Mouse (Mus musculus): ENCODE data around the gene Psmd14. TPM values are rescaled to one million over a fixed set of nuclear protein-coding genes. Genes with fewer than 3 reads are reported as not detected.

Psmd14 gene
- total RNA-seq, 2 experiments from 2014 or later: 103 to 112 TPM

GRCm38 (mm10) chr2:61810751-61811150 lies 99.3 kb downstream of the Psmd14 start:
- intact Hi-C loops (cut with DNase I): loop anchor here (5.0 to 10.0 kb wide), 2 partner anchors 154 to 817 kb away; no protein-coding TSS in a partner anchor
- DNase-seq (ENCODE audit: low spot score in 2 of 2): peak in 1 of 2 experiments; percentile 20

- intact Hi-C loops (cut with DNase I): loop anchor here (5.0 to 10.0 kb wide), 2 partner anchors 154 to 816 kb away; no protein-coding TSS in a partner anchor
Measured at GRCm38 (mm10) chr2:61811163-61811506, 99.6 kb downstream of the Psmd14 start.

GRCm38 (mm10) chr2:61811507-61812421 lies 100.3 kb downstream of the Psmd14 start:
- peak; percentile 54 to 64 for DNase-seq (ENCODE audit: low spot score in 2 of 2)
- intact Hi-C loops (cut with DNase I): loop anchor here (5.0 to 10.0 kb wide), 2 partner anchors 153 to 816 kb away; no protein-coding TSS in a partner anchor

More at GRCm38 (mm10) chr2:61811163-61811506, 99.6 kb downstream of the Psmd14 start:
- no peak for DNase-seq (ENCODE audit: low spot score in 2 of 2)

- DNase-seq (ENCODE audit: low spot score in 2 of 2): no peak
Measured at GRCm38 (mm10) chr2:61812536-61812935, 101.0 kb downstream of the Psmd14 start.

GRCm38 (mm10) chr2:61813106-61813505 lies 101.6 kb downstream of the Psmd14 start:
- DNase-seq (ENCODE audit: low spot score in 2 of 2): peak; percentile 22 to 25
- intact Hi-C loops (cut with DNase I): loop anchor here (5.0 to 10.0 kb wide), 2 partner anchors 152 to 814 kb away; no protein-coding TSS in a partner anchor

More at GRCm38 (mm10) chr2:61812536-61812935, 101.0 kb downstream of the Psmd14 start:
- intact Hi-C loops (cut with DNase I): loop anchor here (5.0 to 10.0 kb wide), 2 partner anchors 152 to 815 kb away; no protein-coding TSS in a partner anchor

GRCm38 (mm10) chr2:61813521-61813920 lies 102.0 kb downstream of the Psmd14 start:
- DNase-seq (ENCODE audit: low spot score in 2 of 2): no peak
- intact Hi-C loops (cut with DNase I): loop anchor here (5.0 to 10.0 kb wide), 2 partner anchors 151 to 814 kb away; no protein-coding TSS in a partner anchor

- DNase-seq (ENCODE audit: low spot score in 2 of 2): peak; percentile 47
- intact Hi-C loops (cut with DNase I): loop anchor here (2.0 to 10.0 kb wide), 4 partner anchors 150 to 812 kb away; no protein-coding TSS in a partner anchor
Measured at GRCm38 (mm10) chr2:61814548-61815473, 103.3 kb downstream of the Psmd14 start.

GRCm38 (mm10) chr2:61815583-61816313 lies 104.3 kb downstream of the Psmd14 start:
- DNase-seq (ENCODE audit: low spot score in 2 of 2): peak; percentile 59 to 72
- intact Hi-C loops (cut with DNase I): loop anchor here (2.0 to 10.0 kb wide), 4 partner anchors 149 to 643 kb away; no protein-coding TSS in a partner anchor

- no peak for DNase-seq (ENCODE audit: low spot score in 2 of 2)
- intact Hi-C loops (cut with DNase I): loop anchor here (5.0 to 10.0 kb wide), 2 partner anchors 147 to 469 kb away; no protein-coding TSS in a partner anchor
Measured at GRCm38 (mm10) chr2:61818197-61818596, 106.7 kb downstream of the Psmd14 start.

GRCm38 (mm10) chr2:61820203-61820602 lies 108.7 kb downstream of the Psmd14 start:
- no peak for DNase-seq (ENCODE audit: low spot score in 2 of 2)
- intact Hi-C loops (cut with DNase I): no loop called here

- intact Hi-C loops (cut with DNase I): no loop called here
- no peak for DNase-seq (ENCODE audit: low spot score in 2 of 2)
Measured at GRCm38 (mm10) chr2:61823426-61824140, 112.1 kb downstream of the Psmd14 start.

- DNase-seq (ENCODE audit: low spot score in 2 of 2): no peak
- intact Hi-C loops (cut with DNase I): no loop called here
Measured at GRCm38 (mm10) chr2:61837243-61837806, 125.8 kb downstream of the Psmd14 start.

Small RNA genes lying within 50 kb of the gene (microRNA-seq; reads per million reads assigned to microRNA genes)
- not detected for gene Gm22403

Other genes starting within 250 kb of the Psmd14 start
- 10 to 100 TPM; 30.6 to 37.7 TPM for gene Tank, start 133.1 kb upstream of the Psmd14 start, total RNA-seq (2021)
- gene Tbr1, start 91.2 kb downstream of the Psmd14 start, total RNA-seq (2021): 100 to 1,000 TPM; 121 to 153 TPM

Data from left cerebral cortex, postnatal 36 days (tissue).